Mouse (Mus musculus) bone marrow macrophage, adult 2 months (primary cell): ENCODE results near the gene Mkks.
"Not testable (repeated sequence)": the region's sequence is repeated elsewhere in the genome, so short reads cannot be mapped to it uniquely, and the experiment has no call there.

Experiments used
- CTCF ChIP-seq: IDR thresholded peaks from 2 replicates; pipeline ENCODE4 v1.5.1; 2012; ENCODE audit warnings: low read depth, mild to moderate bottlenecking, low read length, moderate library complexity
- POLR2A ChIP-seq: IDR thresholded peaks from 2 replicates; pipeline ENCODE4 v1.6.1; 2012; ENCODE audit warnings: mild to moderate bottlenecking, low read depth, low read length, borderline replicate concordance

DNA sequence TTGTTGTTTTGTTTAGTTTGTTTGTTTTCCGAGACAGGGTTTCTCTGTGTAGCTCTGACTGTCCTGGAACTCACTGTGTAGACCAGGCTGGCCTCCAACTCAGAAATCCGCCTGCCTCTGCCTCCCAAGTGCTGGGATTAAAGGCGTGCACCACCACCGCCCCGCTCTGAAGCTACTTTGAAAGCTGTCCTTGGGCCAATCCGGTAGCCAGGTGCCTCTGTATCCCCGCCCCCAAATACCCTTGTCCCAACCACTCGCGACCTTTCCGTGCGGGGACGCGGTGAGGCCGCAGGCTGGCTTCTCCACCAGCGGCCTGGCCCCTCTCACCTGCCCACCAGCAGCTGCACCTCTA, 497 bp downstream of the Mkks start:
- not testable (repeated sequence) for TF ChIP-seq CTCF, POLR2A
